Mouse (Mus musculus) CH12.LX (cell line): ENCODE measurements around the gene Smyd3.

ENCODE experiments used
- CHD2 ChIP-seq: IDR thresholded peaks from 2 replicates; pipeline ENCODE4 v1.6.1; 2011; ENCODE audit warnings: low read length, improper control_type of control experiment
- CTCF ChIP-seq, 2 experiments: IDR thresholded peaks in 1 of 2; conservative IDR thresholded peaks in 1 of 2; 2 replicates each; pipeline ENCODE4 v1.5.1; 2011 to 2012; ENCODE audit warnings: low read depth in 2 of 2, low read length in 2 of 2, improper control_type of control experiment in 1 of 2, inconsistent platforms in 1 of 2, mild to moderate bottlenecking in 1 of 2, moderate library complexity in 1 of 2
- EP300 ChIP-seq: IDR thresholded peaks from 2 replicates; pipeline ENCODE4 v1.6.1; 2011; ENCODE audit warnings: low read length, improper control_type of control experiment
- MAZ ChIP-seq: IDR thresholded peaks from 2 replicates; pipeline ENCODE4 v1.6.1; 2012; ENCODE audit warnings: low read depth, mild to moderate bottlenecking, inconsistent platforms, low read length, improper control_type of control experiment, moderate library complexity
- POLR2A ChIP-seq: IDR thresholded peaks from 2 replicates; pipeline ENCODE4 v1.6.1; 2011; ENCODE audit warnings: low read depth, mild to moderate bottlenecking, improper control_type of control experiment, low read length
- SMC3 ChIP-seq: IDR thresholded peaks from 2 replicates; pipeline ENCODE4 v1.6.1; 2011; ENCODE audit warnings: low read depth, low read length, improper control_type of control experiment
- TBP ChIP-seq: conservative IDR thresholded peaks from 2 replicates; pipeline ENCODE4 v1.6.1; 2011; ENCODE audit warnings: low read depth, low read length, improper control_type of control experiment
- ZMIZ1 ChIP-seq: IDR thresholded peaks from 2 replicates; pipeline ENCODE4 v1.6.1; 2012; ENCODE audit warnings: low read depth, mild to moderate bottlenecking, inconsistent platforms, low read length, improper control_type of control experiment

GRCm38 (mm10) chr1:179013021-179013420 is 504.8 kb downstream of the Smyd3 start:
- no peak for TF ChIP-seq EP300
- no peak for TF ChIP-seq SMC3
- no peak for TF ChIP-seq MAZ
- TF ChIP-seq TBP, result no peak
- TF ChIP-seq CTCF (conservative IDR thresholded peaks at IDR 0.05 in 1 of 2, IDR thresholded peaks at IDR 0.05 in 1 of 2; ENCODE audit: low read depth in 2 of 2, low read length in 2 of 2), result no peak
- TF ChIP-seq ZMIZ1, result no peak
- TF ChIP-seq CHD2, result no peak
- TF ChIP-seq POLR2A, result no peak
